Mouse (Mus musculus) C2C12 (cell line): ENCODE data around the gene Rpl3.

ENCODE experiments used
- CEBPB ChIP-seq: IDR thresholded peaks from one replicate; pipeline ENCODE4 v1.6.1; 2011; ENCODE audit warnings: low read depth, mild to moderate bottlenecking, control low read depth, moderate library complexity
- CTCF ChIP-seq: IDR thresholded peaks from one replicate; pipeline ENCODE4 v1.5.1; 2011; ENCODE audit not compliant: control insufficient read depth, insufficient read depth, insufficient read length
- MAX ChIP-seq: IDR thresholded peaks from one replicate; pipeline ENCODE4 v1.6.1; 2011; ENCODE audit warnings: mild to moderate bottlenecking, control low read depth
- MYOD1 ChIP-seq: IDR thresholded peaks from one replicate; pipeline ENCODE4 v1.6.1; 2011; ENCODE audit warnings: low read depth; ENCODE audit not compliant: control insufficient read depth, insufficient read length
- USF1 ChIP-seq: IDR thresholded peaks from one replicate; pipeline ENCODE4 v1.6.1; 2011; ENCODE audit warnings: low read depth, mild to moderate bottlenecking, control low read depth, moderate library complexity

- TF ChIP-seq CTCF = no peak
- TF ChIP-seq MAX = no peak
- no peak for TF ChIP-seq CEBPB
- TF ChIP-seq USF1 = no peak
- no peak for TF ChIP-seq MYOD1
Measured at GRCm38 (mm10) chr15:80102495-80102894, 10.8 kb upstream of the Rpl3 start.
